Mouse (Mus musculus): ENCODE results near the gene Dap3.
"Not testable (repeated sequence)": the region's sequence is repeated elsewhere in the genome, so short reads cannot be mapped to it uniquely, and the experiment has no call there.

Dap3 gene

GRCm38 (mm10) chr3:88912585-88912984, 38.4 kb downstream of the Dap3 start:
- DNase-seq (ENCODE audit: low read depth): no peak

DNA sequence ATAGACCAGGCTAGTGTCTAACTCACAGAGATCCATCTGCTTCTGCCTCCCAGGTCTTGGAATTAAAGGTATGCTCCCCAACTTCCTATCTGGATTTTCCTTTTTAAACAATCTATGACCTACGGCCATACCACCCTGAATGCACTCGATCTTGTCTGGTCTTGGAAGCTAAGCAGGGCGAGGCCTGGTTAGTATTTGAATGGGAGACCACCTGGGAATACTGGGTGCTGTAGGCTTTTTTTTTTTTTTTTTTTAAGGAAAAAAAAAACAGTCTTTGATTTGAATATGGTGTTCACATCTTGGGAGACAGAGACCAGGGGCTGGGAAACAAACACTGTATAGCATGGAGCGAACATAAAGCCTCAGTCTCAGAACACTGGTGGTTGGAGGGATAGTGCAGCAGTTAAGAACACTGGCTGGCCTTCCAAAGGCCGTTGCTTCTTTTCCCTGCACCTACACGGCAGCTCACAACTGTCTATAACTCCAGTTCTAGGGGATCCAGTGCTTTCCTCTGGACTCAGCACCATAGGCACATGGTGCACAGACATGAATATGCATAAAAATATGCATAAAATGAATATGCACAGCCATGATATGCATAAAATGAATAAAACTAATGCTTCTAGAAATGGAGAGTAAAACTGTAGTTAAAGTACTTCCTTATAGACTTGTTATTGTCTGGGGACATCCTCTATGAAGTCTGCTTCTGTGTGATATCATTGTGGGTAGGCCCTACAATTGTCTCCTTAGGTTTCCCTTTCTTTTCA, 44.4 kb downstream of the Dap3 start:
- no peak for DNase-seq (ENCODE audit: low read depth)

GRCm38 (mm10) chr3:88905741-88906140, 45.2 kb downstream of the Dap3 start:
- DNase-seq (ENCODE audit: low read depth): no peak

GRCm38 (mm10) chr3:88905209-88905608, 45.8 kb downstream of the Dap3 start:
- DNase-seq (ENCODE audit: low read depth): no peak

DNA sequence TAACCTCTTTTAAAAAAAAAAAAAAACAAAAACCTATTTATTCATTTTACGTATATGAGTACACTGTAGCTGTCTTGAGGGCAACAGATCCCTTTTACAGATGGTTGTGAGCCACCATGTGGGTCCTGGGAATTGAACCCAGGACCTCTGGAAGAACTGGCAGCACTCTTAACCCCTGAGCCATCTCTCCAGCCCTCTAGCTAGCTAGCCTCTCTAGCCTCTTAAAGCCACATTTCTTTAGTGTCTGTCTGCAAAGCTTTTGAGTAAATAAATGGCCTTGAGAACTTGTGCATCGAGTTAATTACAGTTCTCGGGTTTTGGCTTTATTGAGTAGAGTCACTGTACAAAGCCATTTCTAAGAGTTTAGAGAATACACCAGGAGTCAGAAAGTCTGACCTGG, 46.2 kb downstream of the Dap3 start:
- no peak for DNase-seq (ENCODE audit: low read depth)

DNA sequence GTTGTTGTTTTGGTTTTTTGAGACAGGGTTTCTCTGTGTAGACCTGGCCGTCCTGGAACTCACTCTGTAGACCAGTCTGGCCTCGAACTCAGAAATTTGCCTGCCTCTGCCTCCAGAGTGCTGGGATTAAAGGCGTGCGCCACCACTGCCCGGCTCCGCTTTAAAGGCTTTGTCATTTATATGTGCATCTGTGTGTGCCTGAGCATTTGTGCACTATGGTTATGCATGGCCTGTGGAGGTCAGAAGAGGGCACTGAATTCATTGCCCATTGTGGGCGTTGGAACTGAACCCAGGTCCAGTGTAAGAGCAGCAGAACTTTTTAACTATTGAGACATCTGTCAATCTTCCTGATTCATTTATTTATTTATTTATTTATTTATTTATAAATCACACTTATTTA, 58.0 kb downstream of the Dap3 start:
- DNase-seq (ENCODE audit: low read depth): not testable (repeated sequence)

GRCm38 (mm10) chr3:88882536-88882935, 68.4 kb downstream of the Dap3 start:
- not testable (repeated sequence) for DNase-seq (ENCODE audit: low read depth)
